Mouse (Mus musculus) CH12F3 (cell line): ENCODE results near the gene Spen.

Experiments
- in situ Hi-C: fragments of 300-500 bp; cut with MboI; formaldehyde crosslinking; loops from 2 replicates; pipeline ENCODE4 v1.14.3; 2020; ENCODE audit warnings: low sequenced_read_pairs

Spen gene

GRCm38 (mm10) chr4:141425484-141426479 is 112.6 kb downstream of the Spen start:
- in situ Hi-C loops: no loop called here

- in situ Hi-C loops: no loop called here
Observed at GRCm38 (mm10) chr4:141423691-141424431, 114.5 kb downstream of the Spen start.

- in situ Hi-C loops: no loop called here
Observed at GRCm38 (mm10) chr4:141423288-141423687, 115.1 kb downstream of the Spen start.

GRCm38 (mm10) chr4:141422841-141423240 is 115.6 kb downstream of the Spen start:
- in situ Hi-C loops: no loop called here

- in situ Hi-C loops: no loop called here
Observed at GRCm38 (mm10) chr4:141421423-141421822, 117.0 kb downstream of the Spen start.

GRCm38 (mm10) chr4:141420886-141421285 is 117.5 kb downstream of the Spen start:
- in situ Hi-C loops: no loop called here

- in situ Hi-C loops: no loop called here
Observed at GRCm38 (mm10) chr4:141420192-141420829, 118.1 kb downstream of the Spen start, which contains the start of gene Hspb7. Hspb7 (plus strand) TSS chr4:141420779.

- in situ Hi-C loops: no loop called here
Observed at GRCm38 (mm10) chr4:141419398-141420191, 118.8 kb downstream of the Spen start.
